Mouse (Mus musculus): ENCODE results near the gene Opcml.
A peak's percentile ranks its signal among the peaks of the same experiment; 100 is the strongest.

Opcml gene

GRCm38 (mm10) chr9:28012664-28013063 is 222.1 kb downstream of the Opcml start:
- no peak for DNase-seq

- DNase-seq = no peak
Measured at GRCm38 (mm10) chr9:28013192-28013591, 222.6 kb downstream of the Opcml start.

DNA sequence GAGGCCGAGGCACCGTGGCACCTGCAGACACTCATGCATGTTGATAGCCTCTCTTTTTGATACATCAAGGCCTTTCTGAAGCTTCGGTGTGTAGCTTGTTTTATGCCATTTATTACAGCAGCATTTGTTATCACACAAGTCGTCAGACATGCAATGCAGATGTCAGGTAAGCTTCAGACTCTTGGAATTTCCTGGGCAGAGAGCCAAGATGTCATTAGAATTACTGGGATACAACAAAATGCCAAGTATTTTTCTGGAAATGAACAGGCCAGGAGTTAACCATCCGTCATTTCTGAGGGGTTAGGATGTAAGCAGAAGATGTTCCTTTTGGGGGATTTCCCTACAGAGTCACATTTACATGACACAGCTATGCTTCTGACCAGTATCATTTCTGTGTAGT is 237.6 kb downstream of the Opcml start:
- no peak for DNase-seq

- no peak for DNase-seq
Measured at GRCm38 (mm10) chr9:28028788-28029393, 238.3 kb downstream of the Opcml start.

GRCm38 (mm10) chr9:28049157-28049556 is 258.6 kb downstream of the Opcml start:
- DNase-seq = no peak

DNA sequence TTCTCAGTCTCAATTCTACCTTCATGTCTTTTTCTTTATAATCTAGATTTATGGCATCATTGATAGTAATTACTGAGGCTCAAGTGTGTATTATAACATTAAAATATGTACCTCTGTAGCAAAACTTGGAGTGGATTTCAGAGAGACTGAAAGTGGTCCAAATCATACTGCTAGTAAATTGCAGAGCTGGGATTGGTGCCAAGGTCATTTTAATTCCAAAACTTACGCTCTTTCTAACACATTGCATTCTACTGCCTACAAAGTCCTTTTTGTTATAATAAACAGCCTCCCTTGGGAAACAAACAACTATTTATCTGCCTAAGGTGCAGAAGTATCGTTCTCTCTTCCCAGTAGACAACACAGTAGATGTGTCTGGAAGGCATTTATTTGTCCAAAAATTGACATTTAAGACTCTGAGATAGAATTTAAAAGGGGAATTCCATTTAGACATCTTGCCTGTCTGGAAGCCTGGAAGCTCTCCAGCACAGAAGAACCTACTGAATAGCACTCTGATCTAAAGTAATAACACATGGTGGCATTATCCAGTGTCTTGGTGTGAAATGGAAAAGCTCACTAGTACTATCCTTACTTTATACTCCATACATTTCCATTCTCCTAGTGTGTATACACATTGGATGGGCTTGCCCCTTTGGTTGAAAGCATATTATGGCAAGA is 266.7 kb downstream of the Opcml start:
- peak; percentile 40 to 62 for DNase-seq

DNA sequence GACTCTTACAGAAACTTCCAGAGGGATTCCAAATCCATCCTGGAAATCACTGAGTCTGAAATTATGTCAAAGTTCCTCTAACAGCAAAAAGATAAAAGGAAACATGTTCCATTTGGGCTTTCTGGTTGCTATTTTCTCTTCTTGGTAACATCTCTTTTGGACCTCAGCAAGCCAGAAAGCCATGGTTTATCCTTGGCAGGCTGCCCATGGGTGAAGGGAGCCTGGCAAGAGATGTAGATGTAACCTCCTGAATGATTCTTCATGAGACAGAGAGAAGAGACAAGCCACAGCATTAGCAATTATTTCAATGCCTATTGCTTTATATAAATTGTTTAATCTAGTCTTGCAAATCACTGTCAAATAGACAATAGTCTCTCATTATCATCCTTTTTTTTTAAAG is 274.6 kb downstream of the Opcml start:
- DNase-seq = peak; percentile 84 to 87

DNA sequence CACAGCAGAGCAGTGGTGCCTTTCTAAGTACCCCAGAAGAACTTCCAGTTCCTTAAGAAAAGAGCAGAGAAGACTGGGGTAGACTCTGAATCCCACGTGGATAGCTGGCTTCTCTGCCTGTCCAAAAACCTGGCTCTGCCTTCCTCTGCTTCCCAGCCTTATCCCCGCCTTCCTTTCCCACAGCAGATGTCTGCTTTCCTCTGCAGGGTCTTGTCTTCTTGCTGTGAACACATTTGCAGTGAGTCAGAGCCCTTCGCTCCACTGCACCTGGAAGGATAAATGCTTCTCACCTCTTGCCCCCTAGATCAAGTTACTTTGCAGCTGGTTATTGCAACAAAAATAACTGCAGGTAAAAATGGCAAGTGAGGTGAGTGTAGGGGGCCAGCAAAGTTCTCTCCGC is 290.1 kb downstream of the Opcml start:
- no peak for DNase-seq

- no peak for DNase-seq
Measured at GRCm38 (mm10) chr9:28083754-28084153, 293.2 kb downstream of the Opcml start.

GRCm38 (mm10) chr9:28084273-28084726 is 293.7 kb downstream of the Opcml start:
- peak; percentile 28 to 43 for DNase-seq

DNA sequence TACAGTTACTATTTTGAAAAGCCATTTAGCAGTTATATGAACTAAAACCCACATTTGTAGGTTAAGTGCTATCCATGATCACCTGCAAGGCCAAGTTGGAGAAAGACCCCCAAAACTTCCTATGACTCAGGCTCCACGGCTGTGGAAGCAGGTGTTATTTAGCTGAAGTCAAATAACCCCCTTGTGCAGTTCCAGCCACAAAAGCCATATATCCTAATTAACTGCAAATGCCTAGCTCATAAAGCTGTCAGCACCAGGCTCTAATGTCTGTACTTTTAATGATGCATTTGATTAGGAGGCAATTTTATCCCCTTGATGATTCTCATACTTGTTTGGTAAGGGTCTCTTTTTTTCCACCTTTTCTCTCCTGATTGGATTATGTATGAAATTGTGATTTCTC is 300.8 kb downstream of the Opcml start:
- no peak for DNase-seq

DNA sequence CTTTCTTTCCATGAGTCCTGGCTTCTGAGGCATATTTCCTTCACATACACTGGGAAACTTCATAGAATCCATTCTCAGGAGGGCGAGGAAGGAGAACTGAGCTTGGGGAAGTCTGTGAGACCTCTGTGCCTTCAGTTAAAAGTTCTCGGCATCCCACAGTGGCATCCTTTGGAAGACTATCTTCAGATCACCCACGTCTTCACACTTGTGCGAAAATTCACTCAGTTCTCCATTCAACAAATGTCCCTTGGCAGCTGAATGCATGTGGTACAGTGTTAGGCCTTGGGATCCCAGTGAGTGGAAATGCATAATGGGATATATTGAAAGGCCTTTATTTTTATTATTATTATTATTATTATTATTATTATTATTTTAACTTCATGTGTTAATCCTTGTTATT is 304.1 kb downstream of the Opcml start:
- DNase-seq = no peak

DNA sequence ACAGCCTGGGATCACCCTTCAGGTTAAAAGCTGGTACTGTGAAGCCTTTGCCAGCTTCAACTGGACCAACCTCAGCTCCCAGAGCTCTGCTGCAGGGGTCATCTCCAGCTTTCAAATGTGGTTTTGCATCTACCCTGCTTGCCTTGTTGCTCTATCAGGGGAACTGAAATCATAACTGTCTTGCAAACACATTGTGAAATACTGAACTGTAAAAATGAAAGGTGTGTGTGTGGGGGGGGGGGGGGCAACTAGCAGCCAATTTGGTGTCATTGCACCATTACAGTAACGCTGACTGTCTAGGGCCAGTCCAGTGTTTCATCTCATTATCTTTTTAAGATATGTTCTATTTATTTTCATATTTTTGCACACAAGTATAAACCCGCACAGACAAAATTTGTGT is 305.6 kb downstream of the Opcml start:
- DNase-seq = no peak

DNA sequence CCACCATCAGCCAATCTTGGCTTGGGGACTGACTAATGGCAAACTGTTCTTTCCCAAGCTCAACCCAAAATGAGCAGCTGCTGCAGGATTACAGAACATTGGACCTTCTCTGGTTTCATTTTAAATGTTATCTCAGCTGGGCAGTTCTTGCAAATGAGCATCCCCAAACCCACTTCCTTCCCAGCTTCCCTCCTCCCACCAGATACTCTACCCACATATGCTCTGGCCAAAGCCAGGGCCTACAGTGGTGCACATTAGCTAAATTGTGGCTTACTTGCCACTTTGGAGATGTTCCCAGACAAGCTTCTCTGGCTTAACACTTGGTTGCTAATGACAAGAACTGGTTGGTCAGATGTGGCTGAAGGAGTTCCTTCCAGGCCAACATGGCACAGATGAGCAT is 311.4 kb downstream of the Opcml start:
- peak; percentile 41 to 48 for DNase-seq

DNA sequence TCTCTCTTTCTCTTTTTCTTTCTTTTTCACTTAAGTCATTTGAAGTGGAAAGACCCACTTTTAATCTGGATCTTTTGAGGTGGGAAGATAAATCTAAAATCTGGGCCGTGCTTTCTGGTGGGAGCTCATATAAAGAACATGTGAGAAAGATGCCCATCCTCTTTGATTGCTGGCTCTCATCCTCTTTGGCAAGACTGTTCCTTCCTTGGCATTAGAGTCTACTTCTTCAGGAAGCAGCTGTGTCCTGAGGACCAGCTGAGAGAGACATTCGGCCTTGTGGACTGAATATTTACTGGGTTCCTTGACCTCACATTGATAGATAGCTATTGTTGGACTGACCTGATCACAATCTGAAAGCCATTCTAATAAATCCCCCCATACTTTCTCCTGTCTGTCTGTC is 331.3 kb downstream of the Opcml start:
- DNase-seq = peak in 1 of 2 experiments; percentile 16

- no peak for DNase-seq
Measured at GRCm38 (mm10) chr9:28128735-28129134, 338.2 kb downstream of the Opcml start.

DNA sequence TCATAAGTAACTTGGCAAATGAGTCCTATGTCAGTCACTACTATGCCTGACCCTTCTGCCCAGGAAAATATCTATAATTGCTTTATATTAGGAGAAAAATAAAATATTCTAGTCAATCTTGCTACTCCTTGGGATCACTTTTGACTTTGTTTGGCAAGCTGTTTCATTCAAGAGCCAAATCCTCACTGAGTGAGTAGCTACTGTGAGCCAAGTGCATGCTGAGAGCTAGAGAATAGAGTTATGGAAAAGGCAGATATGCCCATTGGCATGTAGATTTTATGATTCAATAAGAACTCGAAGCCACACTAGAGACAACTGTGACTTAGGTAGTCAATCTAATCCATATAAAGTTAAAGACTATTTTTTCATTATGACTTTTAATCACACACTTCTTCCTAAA is 340.9 kb downstream of the Opcml start:
- DNase-seq = peak in 1 of 2 experiments; percentile 57

DNA sequence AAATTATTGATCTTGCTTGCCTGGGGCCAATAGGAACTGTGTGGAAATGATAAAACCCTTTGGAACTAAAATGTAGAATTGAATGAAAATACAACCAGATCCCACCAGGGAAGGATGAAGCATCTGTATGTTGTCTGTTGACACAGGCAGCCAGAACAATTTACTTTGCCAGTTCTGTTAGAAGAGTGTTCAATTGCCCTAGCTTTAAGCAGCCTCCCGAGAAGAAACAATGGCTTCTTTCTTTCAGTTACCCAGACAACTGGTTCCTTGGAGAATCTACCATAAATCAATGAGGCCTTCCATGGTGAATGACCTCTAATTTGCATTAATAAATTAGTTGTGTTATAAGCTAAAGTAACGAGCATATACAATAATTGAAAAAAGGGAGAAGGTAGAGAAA is 346.0 kb downstream of the Opcml start:
- DNase-seq = no peak

DNA sequence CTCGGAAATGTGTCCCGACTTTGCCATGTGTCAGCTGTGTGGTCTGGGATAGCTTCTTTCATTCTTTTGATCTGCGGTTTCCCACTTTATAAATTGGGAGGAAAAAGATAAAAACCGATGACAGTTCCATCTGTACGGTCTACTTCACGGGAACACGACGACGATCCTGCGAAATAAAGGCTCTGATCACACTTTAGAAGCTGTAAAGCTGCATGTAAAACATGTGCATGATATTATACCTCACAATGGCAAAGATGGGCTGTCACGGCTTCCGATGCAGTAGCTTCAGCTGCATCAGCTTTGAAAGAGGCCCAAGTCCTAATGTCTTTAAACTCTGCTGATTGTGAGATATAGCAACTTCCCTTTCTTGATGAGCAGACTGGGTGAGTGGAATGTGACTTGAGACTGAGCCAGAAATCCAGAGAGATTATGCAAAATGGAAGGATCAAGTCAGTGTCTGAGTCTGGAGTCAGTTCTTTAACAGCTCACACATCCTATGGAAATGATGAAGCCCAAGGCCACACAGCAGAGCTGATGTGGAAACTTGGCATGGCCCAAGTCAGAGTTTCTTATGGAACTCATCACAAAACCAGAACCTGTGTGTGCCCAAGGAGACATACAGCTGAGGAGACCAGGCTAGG is 349.5 kb downstream of the Opcml start:
- no peak for DNase-seq

GRCm38 (mm10) chr9:28149507-28149906 is 358.9 kb downstream of the Opcml start:
- DNase-seq = peak; percentile 42 to 48

- no peak for DNase-seq
Measured at GRCm38 (mm10) chr9:28153748-28154147, 363.2 kb downstream of the Opcml start.

DNA sequence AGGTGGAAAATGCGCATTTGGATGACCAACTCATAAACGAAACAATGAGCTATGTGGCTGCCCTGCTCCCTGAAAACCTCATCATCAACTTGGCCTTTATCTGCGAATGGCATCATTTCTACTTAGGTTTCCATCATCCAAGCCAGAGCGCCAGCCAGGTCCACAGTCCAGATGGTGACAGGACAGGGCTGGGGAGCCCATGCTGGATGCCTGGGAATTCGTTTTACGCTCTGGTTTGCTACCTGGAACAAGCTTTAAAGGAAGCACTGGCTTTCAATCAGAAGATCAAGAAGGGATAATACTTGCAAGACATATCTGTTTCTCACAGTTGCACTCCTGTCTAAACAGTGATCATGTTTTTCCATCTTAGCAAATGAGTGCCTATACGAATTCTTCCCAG is 366.5 kb downstream of the Opcml start:
- peak; percentile 36 to 63 for DNase-seq

- no peak for DNase-seq
Measured at GRCm38 (mm10) chr9:28160953-28161352, 370.4 kb downstream of the Opcml start.

- peak in 1 of 2 experiments; percentile 38 for DNase-seq
Measured at GRCm38 (mm10) chr9:28163946-28164345, 373.4 kb downstream of the Opcml start.
